Mouse (Mus musculus) cerebellum, postnatal 4 days (tissue): ENCODE results near the gene Gpr35.
A peak's percentile ranks its signal among the peaks of the same experiment; 100 is the strongest.

Source experiments
- DNase-seq, 2 experiments: peaks; one replicate each; pipeline ENCODE4 v3.0.0; 2022; ENCODE audit warnings: low spot score in 2 of 2, mixed read lengths in 1 of 2

Gpr35 gene

GRCm38 (mm10) chr1:92981056-92981845 is 30.6 kb downstream of the Gpr35 start:
- DNase-seq: no peak

- DNase-seq: no peak
Measured at GRCm38 (mm10) chr1:92982931-92983605, 32.4 kb downstream of the Gpr35 start.

- DNase-seq: no peak
Measured at GRCm38 (mm10) chr1:92984999-92985398, 34.3 kb downstream of the Gpr35 start.

DNA sequence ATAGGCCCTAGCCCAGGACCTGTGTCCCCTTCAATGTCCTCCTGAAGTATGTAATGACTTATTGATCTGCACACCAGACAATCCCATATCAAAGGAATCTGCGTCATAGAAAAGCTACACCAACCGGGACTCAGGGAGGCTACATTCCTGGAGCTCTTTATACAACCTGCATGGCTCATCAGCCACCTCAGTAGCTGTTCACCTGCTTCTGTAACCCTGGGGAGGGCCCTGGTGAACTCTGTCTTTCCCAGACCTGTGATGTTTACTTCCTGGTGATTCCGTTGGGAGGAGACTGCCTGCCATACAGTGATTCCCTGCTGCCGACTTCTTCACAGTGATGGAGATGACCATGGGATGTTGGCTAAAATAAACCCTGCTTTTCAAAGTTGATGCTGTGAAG is 38.2 kb downstream of the Gpr35 start:
- peak in 1 of 2 experiments; percentile 16 for DNase-seq

DNA sequence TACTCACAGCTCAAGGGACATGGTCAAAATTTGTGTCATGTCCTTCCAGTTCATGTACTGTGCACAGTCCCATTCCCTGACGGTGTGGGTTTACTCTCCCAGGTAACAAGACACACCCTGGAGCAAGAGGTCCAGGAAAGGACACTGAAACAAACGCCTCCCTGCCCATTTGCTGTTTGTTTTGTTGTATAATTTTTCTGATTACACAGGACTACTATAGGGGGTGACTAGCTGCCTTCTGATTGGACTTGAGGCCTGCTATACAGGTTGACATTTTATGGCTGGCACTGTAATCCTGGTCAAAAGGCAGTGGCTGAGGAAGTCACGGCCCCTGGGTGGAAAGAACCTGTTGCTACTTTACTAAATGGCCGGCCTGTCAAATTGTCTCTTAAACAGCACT is 39.2 kb downstream of the Gpr35 start:
- DNase-seq: no peak

DNA sequence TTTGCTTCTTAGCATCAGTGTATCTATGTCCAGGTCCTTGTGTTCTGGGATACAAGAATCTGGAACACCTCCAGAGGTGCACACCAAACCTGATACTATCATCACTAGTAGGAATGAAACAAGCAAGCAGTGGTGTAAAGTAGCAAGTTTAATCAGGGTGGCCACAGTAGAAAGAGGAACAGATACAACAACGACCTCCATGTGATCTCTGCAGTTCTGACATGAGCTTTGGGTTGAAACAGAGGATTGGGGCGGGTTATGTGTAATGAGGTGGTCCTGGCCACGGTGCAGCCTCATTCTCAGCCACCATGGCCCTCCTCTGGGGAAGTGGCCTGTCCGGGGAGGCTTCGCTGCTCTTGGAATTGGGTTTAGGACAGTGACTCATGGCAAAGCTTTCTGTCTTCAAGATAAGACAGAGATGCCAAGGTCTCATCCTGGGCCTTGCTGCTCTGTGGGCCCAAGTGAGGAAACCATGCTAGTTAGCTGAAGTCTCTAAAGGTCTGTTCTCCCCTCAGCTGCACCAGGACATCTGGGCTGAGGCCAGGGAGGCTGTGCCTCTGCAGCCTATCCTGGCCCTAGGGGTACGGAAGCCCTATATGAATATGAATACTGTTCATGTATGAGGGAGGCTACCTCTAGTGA is 41.7 kb downstream of the Gpr35 start:
- DNase-seq: no peak

DNA sequence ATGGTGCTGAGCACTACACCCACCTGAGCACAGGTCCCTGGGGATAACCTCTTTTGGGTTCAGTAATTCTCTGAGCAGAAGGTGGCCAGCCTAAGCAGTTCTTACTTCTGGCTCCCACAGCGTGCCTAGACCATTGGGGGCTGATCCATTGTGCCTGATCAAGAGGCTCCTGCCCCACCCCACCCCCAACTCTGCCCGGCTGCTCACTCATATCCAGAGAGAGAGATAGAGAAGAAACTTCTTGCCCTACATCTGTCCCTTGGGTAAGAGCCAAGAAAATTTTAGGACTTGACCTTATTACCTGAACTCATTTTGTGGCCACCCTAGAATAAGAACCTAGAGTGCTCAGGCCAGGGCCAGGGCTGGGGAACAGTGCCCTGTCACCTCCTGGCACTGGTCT is 42.2 kb downstream of the Gpr35 start:
- DNase-seq: no peak

DNA sequence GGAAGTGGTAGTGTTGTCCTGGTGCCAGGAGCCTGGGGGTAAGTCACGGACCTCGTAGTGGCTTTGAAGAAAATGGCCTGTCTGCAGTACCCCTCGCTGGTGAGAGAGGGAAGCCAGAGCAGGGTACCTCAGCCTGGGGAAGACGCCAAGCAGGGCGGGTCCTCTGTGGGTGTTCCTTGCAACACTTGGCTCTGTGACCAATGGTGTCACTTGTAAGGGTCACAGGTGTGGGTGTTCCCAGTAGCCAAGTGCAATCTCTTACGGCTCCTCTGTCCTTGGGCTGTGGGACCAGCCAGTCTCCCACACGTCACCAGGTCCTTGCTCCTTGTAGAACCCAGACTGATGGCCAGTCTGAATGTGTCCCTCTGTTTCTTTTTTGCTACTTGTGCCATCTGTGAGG is 55.4 kb downstream of the Gpr35 start, which contains the start of gene Aqp12:
TSS of gene Aqp12 (plus strand) at position 274 of the 400 bp plus-strand sequence.
- no peak for DNase-seq

- no peak for DNase-seq
Measured at GRCm38 (mm10) chr1:93009196-93009595, 58.5 kb downstream of the Gpr35 start.

DNA sequence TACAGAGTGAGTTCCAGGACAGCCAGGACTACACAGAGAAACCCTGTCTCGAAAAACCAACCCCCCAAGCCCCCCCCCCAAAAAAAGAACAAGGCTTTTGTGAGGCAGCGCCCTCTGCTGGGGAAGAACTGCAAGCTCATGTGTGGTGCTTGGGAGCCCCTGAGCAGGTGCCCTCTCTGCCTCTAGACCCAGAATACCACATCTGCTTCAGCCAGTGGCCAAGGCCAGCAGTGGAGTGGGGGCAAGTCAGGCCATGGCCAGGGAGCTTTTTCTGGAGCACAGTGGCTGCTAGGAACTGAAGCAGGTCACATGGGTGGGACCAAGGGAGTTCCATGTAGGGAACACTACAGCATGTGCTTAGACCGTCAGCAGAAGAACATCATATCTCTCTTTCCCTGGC is 60.1 kb downstream of the Gpr35 start:
- DNase-seq: no peak

DNA sequence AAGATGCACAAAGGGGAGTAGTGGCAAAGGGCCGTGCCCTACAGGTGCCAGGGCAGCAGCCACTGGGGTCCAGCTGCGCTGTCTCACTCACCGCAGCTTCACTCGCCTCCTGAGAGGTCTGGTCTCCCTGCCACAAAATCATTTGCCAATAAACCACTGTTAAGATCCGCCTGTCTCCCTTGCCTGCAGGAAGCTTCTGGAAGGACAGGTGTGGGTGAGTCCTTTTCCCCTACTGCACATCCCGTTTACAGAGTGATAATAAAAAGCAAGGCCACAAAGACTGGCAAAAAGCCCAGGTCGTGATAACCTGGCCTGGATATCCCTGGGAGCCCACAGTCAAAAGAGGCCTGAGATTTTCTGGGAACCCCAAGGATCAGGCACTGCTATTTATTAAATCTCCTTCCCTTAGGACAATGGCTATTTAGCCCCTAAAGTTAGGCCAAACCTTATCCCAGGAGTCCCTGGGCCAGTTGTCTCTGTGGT is 61.5 kb downstream of the Gpr35 start:
- DNase-seq: no peak

- DNase-seq: no peak
Measured at GRCm38 (mm10) chr1:93013367-93013766, 62.7 kb downstream of the Gpr35 start.

DNA sequence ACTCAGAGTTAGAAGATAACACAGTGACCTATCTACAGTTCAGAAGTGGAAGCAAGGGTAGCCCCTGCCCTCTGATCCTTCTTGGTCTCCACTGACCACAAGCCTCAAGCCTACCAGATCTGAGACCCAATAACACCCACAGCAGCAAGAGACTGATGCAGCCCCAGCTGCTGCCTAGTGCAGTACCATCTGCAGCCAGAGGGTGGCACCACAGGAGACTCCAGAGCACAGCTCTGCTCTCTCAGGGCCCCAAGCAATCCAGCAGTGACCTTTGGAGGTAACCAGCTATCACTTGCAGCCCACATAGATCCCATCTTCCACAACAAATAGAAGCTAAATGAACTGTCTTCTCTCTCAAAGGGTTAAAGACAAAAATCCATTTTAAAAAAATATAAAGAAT is 63.8 kb downstream of the Gpr35 start:
- peak; percentile 77 to 87 for DNase-seq

- no peak for DNase-seq
Measured at GRCm38 (mm10) chr1:93015136-93015535, 64.5 kb downstream of the Gpr35 start.

GRCm38 (mm10) chr1:93018716-93019115 is 68.1 kb downstream of the Gpr35 start:
- DNase-seq: no peak

- DNase-seq: no peak
Measured at GRCm38 (mm10) chr1:93020602-93021001, 69.9 kb downstream of the Gpr35 start.

DNA sequence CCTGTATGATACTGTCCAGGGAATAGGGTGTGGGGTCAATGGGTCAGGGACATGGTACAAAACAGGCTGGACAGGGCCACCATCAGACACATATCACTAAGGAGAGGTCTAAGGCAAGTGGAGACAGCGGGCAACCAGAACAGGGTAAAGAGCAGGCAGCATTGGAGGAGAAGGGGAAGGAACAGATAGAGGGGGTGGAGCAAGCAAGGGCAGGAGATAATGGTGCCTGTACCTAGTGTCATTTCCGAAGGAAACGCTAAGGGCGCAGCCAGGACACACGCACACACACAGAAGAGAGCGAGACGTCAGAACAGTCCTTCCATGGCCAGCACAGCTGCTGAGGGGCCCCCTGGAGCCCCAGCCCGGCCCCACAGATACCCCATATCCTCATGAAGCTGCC is 75.9 kb downstream of the Gpr35 start:
- no peak for DNase-seq

DNA sequence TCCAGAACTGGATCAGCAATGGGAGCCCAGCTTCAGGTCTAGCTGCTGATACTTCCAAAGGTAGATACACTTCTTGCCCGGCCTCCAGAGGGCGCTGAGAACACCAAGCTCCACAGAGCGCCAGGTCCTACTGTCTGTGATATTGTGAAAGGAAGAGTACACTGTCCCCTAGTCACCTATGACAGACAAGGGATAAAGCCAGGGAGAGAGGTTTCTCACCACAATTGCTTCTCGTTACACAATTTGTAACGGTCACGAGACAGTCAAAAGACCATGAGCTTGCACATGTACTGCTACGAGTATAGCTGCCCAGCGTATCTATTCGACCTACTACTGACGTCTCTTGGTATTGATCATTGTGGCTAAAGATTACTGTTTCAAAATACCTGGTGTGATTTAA is 78.7 kb downstream of the Gpr35 start:
- DNase-seq: no peak

- no peak for DNase-seq
Measured at GRCm38 (mm10) chr1:93030060-93030459, 79.4 kb downstream of the Gpr35 start.

DNA sequence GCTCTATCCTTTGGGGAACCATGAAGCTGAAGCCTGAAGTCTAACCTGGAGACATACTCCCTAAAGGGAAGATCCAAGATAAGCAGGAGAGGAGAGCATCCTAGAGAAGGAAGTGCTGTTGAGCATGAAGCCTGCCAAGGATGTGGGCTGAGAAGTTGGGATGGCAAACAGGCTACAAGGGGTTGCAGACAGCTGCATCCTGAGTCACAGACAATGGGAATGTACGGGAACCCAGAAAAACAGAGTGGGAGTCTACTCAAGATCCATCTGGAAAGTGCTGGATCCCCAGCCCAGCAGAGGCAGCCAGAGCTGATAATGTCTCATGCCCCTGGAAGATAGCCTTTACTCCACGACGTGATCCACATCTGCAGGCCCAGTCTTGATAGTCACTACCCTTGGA is 80.5 kb downstream of the Gpr35 start:
- DNase-seq: no peak

- DNase-seq: no peak
Measured at GRCm38 (mm10) chr1:93033989-93034388, 83.3 kb downstream of the Gpr35 start.

GRCm38 (mm10) chr1:93035981-93036380 is 85.3 kb downstream of the Gpr35 start:
- DNase-seq: no peak
